Mouse (Mus musculus): ENCODE data around the gene Aldoc. TPM values are rescaled to one million over a fixed set of nuclear protein-coding genes. Genes with fewer than 3 reads are reported as not detected.
"Not testable (repeated sequence)": the region's sequence is repeated elsewhere in the genome, so short reads cannot be mapped to it uniquely, and the experiment has no call there.

Aldoc gene
- total RNA-seq (2022), result 1,000 to 10,000 TPM in 1 of 4 experiments, 100 to 1,000 TPM in 3; 734 to 1,027 (median 804) TPM

DNA sequence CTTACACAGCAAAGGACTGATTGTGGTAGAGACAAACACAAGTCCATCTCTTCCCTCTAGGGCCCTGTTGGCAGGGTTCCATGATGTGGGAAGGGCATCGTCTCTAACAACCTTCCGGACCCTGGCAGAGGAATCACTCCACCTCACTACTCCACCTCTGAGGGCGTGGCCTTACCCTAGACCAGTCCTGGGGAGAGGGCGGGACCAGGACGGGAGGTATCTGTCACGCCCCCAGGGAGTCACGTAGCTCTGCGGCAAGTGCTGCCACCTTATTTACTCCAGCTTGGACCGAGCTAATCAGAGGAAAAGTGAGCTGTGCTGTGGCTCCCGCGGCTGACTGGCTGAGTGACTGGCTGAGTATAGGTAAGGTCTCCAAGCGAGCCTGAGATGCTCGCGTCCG lies at the start of gene Aldoc:
Gene Aldoc (plus strand): TSS at position 109 of the 400 bp plus-strand sequence.
- peak; percentile 83 to 90 for DNase-seq (ENCODE audit: low spot score in 2 of 2)

DNA sequence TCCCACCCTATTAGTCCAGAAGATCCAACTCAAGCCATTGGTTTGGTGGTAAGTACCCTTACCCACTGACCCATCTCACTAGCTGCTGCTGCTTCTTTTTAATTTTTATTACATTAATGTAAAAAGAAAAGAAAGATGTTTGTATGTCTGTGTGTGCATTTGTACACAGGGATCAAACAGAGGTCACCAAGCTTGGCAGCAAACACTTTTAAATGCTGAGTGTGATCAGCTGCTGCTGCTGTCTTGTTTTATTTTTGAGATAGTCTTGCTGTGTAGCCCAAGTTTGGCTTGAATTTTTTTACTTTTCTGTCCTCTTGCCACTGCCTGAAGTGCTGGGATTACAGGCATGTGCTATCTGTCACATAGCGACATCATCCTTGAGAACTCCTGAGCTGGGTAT lies 47.2 kb upstream of the Aldoc start:
- no peak for DNase-seq (ENCODE audit: low spot score in 2 of 2)

- not testable (repeated sequence) for DNase-seq (ENCODE audit: low spot score in 2 of 2)
These were observed 46.6 kb upstream of the Aldoc start for GRCm38 (mm10) chr11:78276169-78276568.

DNA sequence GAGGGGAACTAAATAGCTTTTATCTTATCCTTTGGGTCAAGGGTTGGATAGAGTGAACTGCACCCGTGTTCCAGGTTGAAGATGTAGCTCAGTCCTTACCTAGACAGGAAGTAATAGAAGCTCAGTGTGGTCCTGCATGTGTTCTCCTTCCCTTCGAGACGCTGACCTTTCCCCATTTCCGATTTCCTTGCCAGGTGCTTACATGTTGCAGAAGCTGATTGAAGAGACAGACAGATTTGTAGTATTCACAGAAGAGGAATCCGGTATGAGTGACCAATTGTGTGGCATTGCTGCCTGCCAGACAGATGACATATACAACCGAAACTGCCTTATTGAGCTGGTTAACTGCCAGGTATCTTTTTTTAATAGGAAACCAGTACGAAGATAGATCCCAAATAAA lies 43.9 kb upstream of the Aldoc start:
- no peak for DNase-seq (ENCODE audit: low spot score in 2 of 2)

- DNase-seq (ENCODE audit: low spot score in 2 of 2), result peak; percentile 39 to 59
These were observed 43.2 kb upstream of the Aldoc start for GRCm38 (mm10) chr11:78279586-78279985.

- no peak for DNase-seq (ENCODE audit: low spot score in 2 of 2)
These were observed 33.5 kb upstream of the Aldoc start for GRCm38 (mm10) chr11:78289146-78289763.

DNA sequence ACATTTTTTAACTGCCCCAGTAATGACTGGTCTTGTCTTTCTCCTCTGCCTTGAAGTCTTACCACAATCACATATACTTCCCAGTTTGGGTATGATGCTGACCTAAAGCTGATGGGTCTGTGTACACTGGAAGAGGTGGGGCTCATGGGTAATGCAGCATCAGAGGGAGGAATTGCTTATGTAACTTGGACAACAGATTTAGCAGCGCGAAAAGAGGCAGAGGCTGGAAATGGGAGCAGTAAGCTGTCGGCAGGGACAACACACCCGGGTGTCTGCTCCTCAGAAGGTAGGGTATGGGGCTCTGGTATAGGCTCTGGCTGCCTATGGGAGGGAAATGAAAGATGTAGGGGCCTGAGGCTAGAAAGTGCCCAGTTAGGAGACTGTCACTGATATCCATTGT lies 32.1 kb upstream of the Aldoc start, which contains the start of gene BC030499:
Gene BC030499 (plus strand): TSS at position 188 of the 400 bp plus-strand sequence.
- DNase-seq (ENCODE audit: low spot score in 2 of 2), result no peak

DNA sequence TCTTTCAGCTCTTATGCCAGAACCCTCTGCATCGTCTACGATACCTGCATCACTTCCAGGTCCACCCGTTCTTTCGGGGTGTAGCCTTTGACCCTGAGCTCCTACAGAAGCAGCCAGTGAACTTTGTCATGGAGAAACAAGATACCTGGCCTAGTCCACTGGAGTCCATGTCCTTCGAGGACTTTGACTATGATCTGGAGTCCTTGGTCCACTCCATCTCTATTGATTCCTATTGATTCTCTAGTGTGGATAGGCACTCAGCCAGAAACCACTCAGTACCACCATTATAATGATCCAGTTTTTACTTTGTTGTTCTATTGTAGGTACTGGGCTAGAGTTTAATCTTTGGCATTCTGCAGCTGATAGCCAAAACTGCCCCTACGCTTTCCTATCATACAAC lies 28.2 kb upstream of the Aldoc start:
- DNase-seq (ENCODE audit: low spot score in 2 of 2), result no peak

- DNase-seq (ENCODE audit: low spot score in 2 of 2), result no peak
These were observed 21.9 kb upstream of the Aldoc start for GRCm38 (mm10) chr11:78300917-78301316.

GRCm38 (mm10) chr11:78301357-78302084 lies 21.2 kb upstream of the Aldoc start, which contains the start of gene Spag5:
Gene Spag5 (plus strand): TSS chr11:78301529.
- DNase-seq (ENCODE audit: low spot score in 2 of 2), result peak; percentile 89 to 92

- DNase-seq (ENCODE audit: low spot score in 2 of 2), result no peak
These were observed 17.5 kb upstream of the Aldoc start for GRCm38 (mm10) chr11:78305272-78305671.

GRCm38 (mm10) chr11:78310861-78311511 lies 11.8 kb upstream of the Aldoc start:
- DNase-seq (ENCODE audit: low spot score in 2 of 2), result no peak

DNA sequence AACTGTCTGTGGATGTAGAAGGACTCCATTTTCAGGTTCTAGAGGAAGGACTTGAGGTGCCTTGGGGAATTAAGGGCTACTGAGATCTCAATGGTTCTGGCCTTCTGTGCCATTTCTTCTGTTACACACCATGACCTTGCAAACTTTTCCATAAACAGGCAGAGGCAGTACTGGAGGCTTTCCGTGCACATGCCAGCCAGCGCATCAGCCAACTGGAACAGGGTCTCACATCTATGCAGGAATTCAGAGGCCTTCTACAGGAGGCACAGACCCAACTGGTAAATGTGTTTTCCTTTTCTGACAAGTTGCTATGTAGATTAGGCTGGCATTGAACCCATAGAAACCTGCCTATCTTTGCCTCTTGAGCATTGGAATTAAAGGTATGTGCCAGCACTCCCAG lies 9.1 kb upstream of the Aldoc start:
- DNase-seq (ENCODE audit: low spot score in 2 of 2), result no peak

DNA sequence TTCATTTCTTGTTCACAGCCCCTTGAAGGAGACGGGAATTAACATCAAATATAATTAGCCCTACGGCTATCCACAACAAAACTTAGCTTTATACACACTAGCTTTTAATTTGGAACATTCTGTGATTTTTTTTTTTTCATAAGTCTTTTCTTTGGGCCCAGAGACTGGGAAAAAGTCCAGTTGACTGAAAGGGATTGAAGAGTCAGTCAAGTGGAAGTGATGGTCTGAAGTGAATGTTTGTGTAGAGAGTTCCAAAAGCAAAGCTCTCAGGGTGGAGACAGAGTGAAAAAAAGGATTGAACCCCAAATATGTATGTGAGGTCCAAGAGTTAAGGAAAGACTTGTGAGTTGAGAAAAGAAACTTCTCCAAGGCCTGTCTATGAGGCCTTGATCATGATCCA lies 4.4 kb upstream of the Aldoc start:
- no peak for DNase-seq (ENCODE audit: low spot score in 2 of 2)

DNA sequence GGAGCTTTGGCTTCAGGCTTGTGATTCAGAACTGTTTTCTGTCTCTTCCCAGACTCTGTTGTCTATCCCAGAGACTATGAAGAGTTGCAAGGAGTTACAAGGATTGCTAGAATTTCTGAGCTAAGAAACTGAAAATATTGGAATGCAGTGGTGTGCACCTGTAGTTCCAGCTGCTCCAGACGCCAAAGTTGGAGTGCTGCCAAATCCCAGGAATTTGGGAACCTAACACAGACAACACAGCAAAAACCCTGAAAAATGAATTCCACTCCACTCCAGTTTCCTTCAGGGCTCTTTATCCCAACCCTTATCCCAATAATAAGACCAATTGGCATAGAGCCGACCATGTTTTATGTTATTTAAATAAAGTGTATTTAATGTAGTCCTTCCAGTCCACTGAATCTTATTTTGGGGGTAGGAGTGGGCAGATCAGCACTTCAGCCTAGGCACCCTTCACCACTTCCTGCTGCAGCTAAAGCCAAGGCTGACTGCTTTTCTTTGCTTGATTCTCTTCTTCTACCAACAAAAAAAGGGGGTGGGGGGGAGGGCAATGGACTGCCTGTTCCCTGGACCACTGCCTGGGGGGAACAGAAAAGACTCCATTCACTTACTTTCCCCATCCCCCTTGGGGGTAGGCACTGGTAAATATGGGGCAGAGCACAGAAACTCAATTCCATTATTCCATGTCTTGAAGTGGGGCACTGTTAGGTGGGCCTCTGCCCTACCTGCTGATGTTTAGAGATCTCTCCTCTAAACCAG lies 514 bp upstream of the Aldoc start:
- DNase-seq (ENCODE audit: low spot score in 2 of 2), result no peak

DNA sequence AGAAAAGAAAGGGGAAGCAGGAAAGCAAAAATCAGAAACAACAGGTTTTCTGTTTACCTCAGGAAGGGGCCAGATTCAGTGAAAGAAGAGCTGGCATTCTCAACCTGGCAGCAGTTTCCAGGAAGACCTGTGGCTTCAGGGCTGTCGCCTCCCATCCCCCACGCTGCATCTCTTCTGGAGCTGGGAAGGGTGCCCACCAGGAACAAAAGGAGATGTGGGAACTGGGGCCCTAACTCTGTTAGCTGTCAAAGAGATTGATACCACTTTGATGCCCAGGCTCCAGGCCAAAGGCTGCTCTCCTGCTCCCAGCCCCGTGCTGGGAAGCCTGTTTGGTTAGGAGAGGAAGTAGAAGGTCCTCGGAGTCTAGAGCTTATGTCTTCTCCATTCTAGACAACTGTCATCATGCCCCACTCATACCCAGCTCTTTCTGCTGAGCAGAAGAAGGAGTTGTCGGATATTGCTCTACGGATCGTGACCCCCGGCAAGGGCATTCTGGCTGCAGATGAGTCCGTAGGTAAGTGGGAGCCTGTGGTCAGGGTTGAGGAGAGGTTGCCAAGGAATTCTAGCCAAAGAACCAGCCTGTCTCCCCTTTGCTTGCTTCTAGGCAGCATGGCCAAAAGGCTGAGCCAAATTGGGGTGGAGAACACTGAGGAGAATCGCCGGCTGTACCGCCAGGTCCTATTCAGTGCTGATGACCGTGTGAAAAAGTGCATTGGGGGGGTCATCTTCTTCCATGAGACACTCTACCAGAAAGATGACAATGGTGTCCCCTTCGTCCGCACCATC lies 1.4 kb downstream of the Aldoc start:
- no peak for DNase-seq (ENCODE audit: low spot score in 2 of 2)

- DNase-seq (ENCODE audit: low spot score in 2 of 2), result no peak
These were observed 2.2 kb downstream of the Aldoc start for GRCm38 (mm10) chr11:78324965-78325364.

DNA sequence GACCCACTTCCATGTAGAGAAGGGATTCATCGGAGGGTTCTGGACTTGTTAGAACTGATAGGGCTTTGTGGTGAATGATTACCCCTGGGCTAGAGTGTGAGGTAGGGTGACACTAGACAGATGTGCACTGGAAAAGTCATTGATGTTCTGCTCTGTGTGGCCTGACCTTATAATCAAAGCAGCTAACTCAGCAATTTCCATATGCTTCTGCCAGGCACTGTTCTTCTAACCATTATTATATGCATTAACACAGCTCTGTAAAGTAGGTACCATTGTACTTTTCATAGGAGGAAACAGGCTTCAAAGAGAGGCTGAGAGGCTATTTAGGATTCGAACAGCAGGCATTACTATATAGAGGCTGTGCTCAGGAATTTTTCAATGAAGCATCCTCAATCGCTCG lies 4.4 kb downstream of the Aldoc start:
- DNase-seq (ENCODE audit: low spot score in 2 of 2), result no peak

GRCm38 (mm10) chr11:78327634-78328511 lies 5.1 kb downstream of the Aldoc start, which contains the start of gene Pigs:
Gene Pigs (plus strand): TSS chr11:78328415.
- peak; percentile 92 to 96 for DNase-seq (ENCODE audit: low spot score in 2 of 2)

All from layer of hippocampus, adult 8-10 months (tissue).